Mouse (Mus musculus) bone marrow, adult 2 months (tissue): ENCODE measurements around the gene Serpine2.

Experiments used
- CTCF ChIP-seq: fragments of 200-500 bp; IDR thresholded peaks from 2 replicates; pipeline ENCODE4 v1.5.1; 2011; ENCODE audit warnings: low read length, control low read depth; ENCODE audit not compliant: control insufficient read depth, insufficient read depth
- POLR2A ChIP-seq: fragments of 200-500 bp; IDR thresholded peaks from 2 replicates; pipeline ENCODE4 v1.6.1; 2011; ENCODE audit warnings: low read depth, mild to moderate bottlenecking, control low read depth, low read length, borderline replicate concordance; ENCODE audit not compliant: control insufficient read depth

DNA sequence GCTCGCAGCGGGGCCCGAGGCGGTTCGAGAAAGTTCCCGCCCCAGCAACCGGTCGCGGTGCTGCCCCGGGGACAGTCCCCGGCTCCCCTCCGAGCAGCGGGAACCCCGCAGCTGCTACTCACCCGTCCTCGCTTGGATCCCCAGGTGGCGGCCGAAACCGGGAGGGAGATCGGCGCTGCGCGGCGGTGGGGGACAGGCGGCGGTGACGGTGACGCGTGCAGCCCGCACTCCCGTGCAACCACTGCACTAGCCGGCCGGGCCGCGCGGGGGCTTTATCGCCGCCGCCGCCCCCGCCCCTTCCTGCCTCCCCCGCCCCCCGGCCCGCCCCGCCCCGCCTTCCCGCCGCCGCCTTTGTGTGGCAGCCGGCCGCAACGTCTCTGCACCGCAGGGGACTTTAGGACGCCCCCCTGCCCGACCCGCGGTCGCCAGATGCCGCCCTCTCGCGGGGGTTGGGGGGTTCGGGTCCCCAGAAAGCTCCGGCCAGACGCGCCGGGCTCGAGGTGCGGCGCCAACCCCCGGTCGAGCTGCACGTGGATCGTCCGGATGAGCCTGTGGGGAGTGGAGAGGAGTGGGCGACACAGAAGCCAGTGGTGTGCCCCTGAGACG lies 2.5 kb downstream of the Serpine2 start:
- no peak for TF ChIP-seq CTCF
- TF ChIP-seq POLR2A: no peak
